Mouse (Mus musculus) CH12.LX (cell line): Measurements from ENCODE around the gene Usp19. TPM values are rescaled to one million over a fixed set of nuclear protein-coding genes. Genes with fewer than 3 reads are reported as not detected.

Experiments used
- DNase-seq: peaks from one replicate; pipeline ENCODE4 v3.0.0-alpha.2; 2013; ENCODE audit errors: extremely low read depth
- H3K27ac ChIP-seq: 2 replicates; pipeline ENCODE4 v1.5.1; 2012; ENCODE audit warnings: low read depth, mild to moderate bottlenecking, control low read depth, moderate library complexity; ENCODE audit not compliant: insufficient read depth
- H3K27me3 ChIP-seq: replicated peaks from 2 replicates; pipeline ENCODE3; 2012; ENCODE audit warnings: inconsistent platforms
- H3K36me3 ChIP-seq, 2 experiments: replicated peaks in 1 of 2; 2 replicates each; pipeline versions ENCODE3 to v1.6.1; 2012; ENCODE audit warnings: inconsistent platforms in 1 of 2, low read length in 1 of 2, mild to moderate bottlenecking in 1 of 2, mixed read lengths in 1 of 2, moderate library complexity in 1 of 2; ENCODE audit not compliant: control insufficient read depth in 1 of 2, insufficient read depth in 1 of 2
- H3K4me1 ChIP-seq, 2 experiments: 2 replicates each; pipeline ENCODE4 v1.6.1; 2012; ENCODE audit warnings: inconsistent platforms in 1 of 2, moderate library complexity in 1 of 2; ENCODE audit not compliant: insufficient read depth in 2 of 2, control insufficient read depth in 1 of 2
- H3K4me2 ChIP-seq: 2 replicates; pipeline ENCODE4 v1.6.1; 2012; ENCODE audit warnings: low read depth, mild to moderate bottlenecking, control low read depth; ENCODE audit not compliant: poor library complexity, insufficient read depth, severe bottlenecking
- H3K4me3 ChIP-seq, 3 experiments: fragments of 150-350 bp in 1 of 3; sonication (generic) in 1 of 3; replicated peaks in 1 of 3; 2 replicates each; pipeline versions ENCODE3 to v1.5.1; 2011 to 2012; ENCODE audit warnings: low read depth in 2 of 3, low read length in 2 of 3, mild to moderate bottlenecking in 2 of 3, moderate library complexity in 2 of 3, control low read depth in 1 of 3, improper control_type of control experiment in 1 of 3, inconsistent platforms in 1 of 3, mixed read lengths in 1 of 3; ENCODE audit not compliant: poor library complexity in 1 of 3
- H3K79me2 ChIP-seq: replicated peaks from 2 replicates; pipeline ENCODE4 v1.6.1; 2012; ENCODE audit warnings: mild to moderate bottlenecking, moderate library complexity; ENCODE audit not compliant: control insufficient read depth, poor library complexity, insufficient read depth, severe bottlenecking; ENCODE audit errors: extremely low read depth
- H3K9ac ChIP-seq: 2 replicates; pipeline ENCODE4 v1.6.1; 2012; ENCODE audit warnings: low read depth, mild to moderate bottlenecking, control low read depth, moderate library complexity; ENCODE audit not compliant: insufficient read depth
- H3K9me3 ChIP-seq: replicated peaks from 2 replicates; pipeline ENCODE3; 2012; ENCODE audit warnings: low read length, inconsistent platforms, mixed read lengths
- BHLHE40 ChIP-seq: IDR thresholded peaks from 2 replicates; pipeline ENCODE4 v1.6.1; 2011; ENCODE audit warnings: mild to moderate bottlenecking, low read depth, low read length, improper control_type of control experiment
- CHD1 ChIP-seq: IDR thresholded peaks from 2 replicates; pipeline ENCODE4 v1.6.1; 2012; ENCODE audit warnings: low read depth, low read length, improper control_type of control experiment, inconsistent platforms
- CHD2 ChIP-seq: IDR thresholded peaks from 2 replicates; pipeline ENCODE4 v1.6.1; 2011; ENCODE audit warnings: low read length, improper control_type of control experiment
- CTCF ChIP-seq, 2 experiments: IDR thresholded peaks in 1 of 2; conservative IDR thresholded peaks in 1 of 2; 2 replicates each; pipeline ENCODE4 v1.5.1; 2011 to 2012; ENCODE audit warnings: low read depth in 2 of 2, low read length in 2 of 2, improper control_type of control experiment in 1 of 2, inconsistent platforms in 1 of 2, mild to moderate bottlenecking in 1 of 2, moderate library complexity in 1 of 2
- E2F4 ChIP-seq: IDR thresholded peaks from 2 replicates; pipeline ENCODE4 v1.6.1; 2011; ENCODE audit warnings: low read depth, low read length, improper control_type of control experiment; ENCODE audit not compliant: insufficient replicate concordance
- ELF1 ChIP-seq: IDR thresholded peaks from 2 replicates; pipeline ENCODE4 v1.6.1; 2014; ENCODE audit warnings: low read depth, mild to moderate bottlenecking, inconsistent platforms, low read length, improper control_type of control experiment
- EP300 ChIP-seq: IDR thresholded peaks from 2 replicates; pipeline ENCODE4 v1.6.1; 2011; ENCODE audit warnings: low read length, improper control_type of control experiment
- ETS1 ChIP-seq: conservative IDR thresholded peaks from 2 replicates; pipeline ENCODE4 v1.6.1; 2012; ENCODE audit warnings: low read depth, mild to moderate bottlenecking, inconsistent platforms, low read length, improper control_type of control experiment, moderate library complexity
- GABPA ChIP-seq: IDR thresholded peaks from 2 replicates; pipeline ENCODE4 v1.6.1; 2012; ENCODE audit warnings: low read depth, low read length, improper control_type of control experiment, inconsistent platforms; ENCODE audit not compliant: insufficient replicate concordance
- HCFC1 ChIP-seq: IDR thresholded peaks from 2 replicates; pipeline ENCODE4 v1.6.1; 2012; ENCODE audit warnings: low read depth, mild to moderate bottlenecking, inconsistent platforms, low read length, improper control_type of control experiment
- IRF4 ChIP-seq: IDR thresholded peaks from 2 replicates; pipeline ENCODE4 v1.6.1; 2014; ENCODE audit warnings: low read depth, mild to moderate bottlenecking, inconsistent platforms, low read length, improper control_type of control experiment
- JUND ChIP-seq: conservative IDR thresholded peaks from 2 replicates; pipeline ENCODE4 v1.6.1; 2011; ENCODE audit warnings: low read depth, low read length, improper control_type of control experiment
- KAT2A ChIP-seq: IDR thresholded peaks from 2 replicates; pipeline ENCODE4 v1.6.1; 2012; ENCODE audit warnings: low read length, improper control_type of control experiment, inconsistent platforms; ENCODE audit not compliant: insufficient replicate concordance
- MAFK ChIP-seq: IDR thresholded peaks from 2 replicates; pipeline ENCODE4 v1.6.1; 2011; ENCODE audit warnings: low read length, improper control_type of control experiment; ENCODE audit not compliant: insufficient replicate concordance
- MAX ChIP-seq: IDR thresholded peaks from 2 replicates; pipeline ENCODE4 v1.6.1; 2011; ENCODE audit warnings: low read length, improper control_type of control experiment
- MAZ ChIP-seq: IDR thresholded peaks from 2 replicates; pipeline ENCODE4 v1.6.1; 2012; ENCODE audit warnings: low read depth, mild to moderate bottlenecking, inconsistent platforms, low read length, improper control_type of control experiment, moderate library complexity
- MEF2A ChIP-seq: IDR thresholded peaks from 2 replicates; pipeline ENCODE4 v1.6.1; 2014; ENCODE audit warnings: low read depth, mild to moderate bottlenecking, inconsistent platforms, low read length, improper control_type of control experiment, borderline replicate concordance
- MXI1 ChIP-seq: IDR thresholded peaks from 2 replicates; pipeline ENCODE4 v1.6.1; 2011; ENCODE audit warnings: mild to moderate bottlenecking, low read depth, low read length, improper control_type of control experiment
- MYC ChIP-seq: IDR thresholded peaks from 2 replicates; pipeline ENCODE4 v1.6.1; 2011; ENCODE audit warnings: low read depth, mild to moderate bottlenecking, improper control_type of control experiment, low read length
- NELFE ChIP-seq: IDR thresholded peaks from 2 replicates; pipeline ENCODE4 v1.6.1; 2011; ENCODE audit warnings: low read depth, low read length, improper control_type of control experiment
- NRF1 ChIP-seq: IDR thresholded peaks from 2 replicates; pipeline ENCODE4 v1.6.1; 2014; ENCODE audit warnings: low read depth, mild to moderate bottlenecking, inconsistent platforms, low read length, improper control_type of control experiment, moderate library complexity
- PAX5 ChIP-seq: IDR thresholded peaks from 2 replicates; pipeline ENCODE4 v1.6.1; 2012; ENCODE audit warnings: low read length, inconsistent platforms, mixed read lengths
- POLR2A ChIP-seq: IDR thresholded peaks from 2 replicates; pipeline ENCODE4 v1.6.1; 2011; ENCODE audit warnings: low read depth, mild to moderate bottlenecking, improper control_type of control experiment, low read length
- POLR2AphosphoS2 ChIP-seq: IDR thresholded peaks from 2 replicates; pipeline ENCODE4 v1.6.1; 2011; ENCODE audit warnings: low read depth, low read length, improper control_type of control experiment
- RAD21 ChIP-seq: IDR thresholded peaks from 2 replicates; pipeline ENCODE4 v1.6.1; 2011; ENCODE audit warnings: low read depth, mild to moderate bottlenecking, low read length, improper control_type of control experiment, moderate library complexity
- RCOR1 ChIP-seq: conservative IDR thresholded peaks from 2 replicates; pipeline ENCODE4 v1.6.1; 2012; ENCODE audit warnings: low read depth, mild to moderate bottlenecking, inconsistent platforms, low read length, improper control_type of control experiment
- SIN3A ChIP-seq: IDR thresholded peaks from 2 replicates; pipeline ENCODE4 v1.6.1; 2012; ENCODE audit warnings: low read length, improper control_type of control experiment, inconsistent platforms
- SMC3 ChIP-seq: IDR thresholded peaks from 2 replicates; pipeline ENCODE4 v1.6.1; 2011; ENCODE audit warnings: low read depth, low read length, improper control_type of control experiment
- TBP ChIP-seq: conservative IDR thresholded peaks from 2 replicates; pipeline ENCODE4 v1.6.1; 2011; ENCODE audit warnings: low read depth, low read length, improper control_type of control experiment
- TCF12 ChIP-seq: IDR thresholded peaks from 2 replicates; pipeline ENCODE4 v1.6.1; 2014; ENCODE audit warnings: low read depth, mild to moderate bottlenecking, inconsistent platforms, low read length, improper control_type of control experiment
- UBTF ChIP-seq: IDR thresholded peaks from 2 replicates; pipeline ENCODE4 v1.6.1; 2012; ENCODE audit warnings: low read depth, mild to moderate bottlenecking, inconsistent platforms, low read length, improper control_type of control experiment, moderate library complexity
- USF1 ChIP-seq: IDR thresholded peaks from 2 replicates; pipeline ENCODE4 v1.6.1; 2014; ENCODE audit warnings: low read depth, mild to moderate bottlenecking, inconsistent platforms, low read length, improper control_type of control experiment
- USF2 ChIP-seq: conservative IDR thresholded peaks from 2 replicates; pipeline ENCODE4 v1.6.1; 2011; ENCODE audit warnings: low read depth, low read length, improper control_type of control experiment
- ZC3H11A ChIP-seq: IDR thresholded peaks from 2 replicates; pipeline ENCODE4 v1.6.1; 2012; ENCODE audit warnings: low read depth, mild to moderate bottlenecking, inconsistent platforms, low read length, improper control_type of control experiment
- ZKSCAN1 ChIP-seq: IDR thresholded peaks from 2 replicates; pipeline ENCODE4 v1.6.1; 2012; ENCODE audit warnings: low read depth, inconsistent platforms, low read length, improper control_type of control experiment, borderline replicate concordance
- ZMIZ1 ChIP-seq: IDR thresholded peaks from 2 replicates; pipeline ENCODE4 v1.6.1; 2012; ENCODE audit warnings: low read depth, mild to moderate bottlenecking, inconsistent platforms, low read length, improper control_type of control experiment
- ZNF384 ChIP-seq: IDR thresholded peaks from 2 replicates; pipeline ENCODE4 v1.6.1; 2012; ENCODE audit warnings: low read depth, low read length, improper control_type of control experiment, inconsistent platforms
- dilution Hi-C: fragments of 300-500 bp; cut with MboI; formaldehyde crosslinking; loops from 2 replicates; pipeline ENCODE4 v1.14.3; 2020; ENCODE audit warnings: low sequenced_read_pairs; ENCODE audit not compliant: extremely low pct_unique_long_range_greater_than_20kb, extremely low pct_ligation_motif_present
- in situ Hi-C: fragments of 300-500 bp; cut with MboI; formaldehyde crosslinking; loops from 3 replicates; pipeline ENCODE4 v1.14.3; 2019; ENCODE audit warnings: low sequenced_read_pairs, low pct_ligation_motif_present, low pct_unique_long_range_greater_than_20kb, mixed read lengths
- polyA plus RNA-seq: library from polyadenylated mRNA; unstranded; fragments of >175 nt; gene quantifications from 2 replicates; pipeline ENCODE4 v1.2.1, GENCODE M21; 2012; ENCODE audit warnings: low read depth; ENCODE audit not compliant: insufficient read length
- total RNA-seq, 2 experiments: library from RNA; depleted of rRNA; stranded (reverse); fragments of 300-350 nt in 1 of 2; fragments of >200 nt in 1 of 2; gene quantifications; 2 replicates each; pipeline ENCODE4 v1.2.3; 2012 to 2014

The Usp19 gene
- total and polyA plus RNA-seq, 3 experiments = 36.5 to 106 (median 69.9) TPM

GRCm38 (mm10) chr9:108517253-108517930 is 27.0 kb downstream of the Usp19 start:
- DNase-seq = peak; percentile 75
- H3K9me3 ChIP-seq = no peaks in the 10 kb centered on the region
- H3K4me1 ChIP-seq = peaks cover 4 to 38% of the 10 kb centered on the region in 2 experiments; a peak in 3 of 4 replicates
- dilution Hi-C loops (no loop called here), in situ Hi-C loops (no loop called here)
- peaks cover 34 to 62% of the 10 kb centered on the region in 2 experiments for H3K36me3 ChIP-seq
- H3K4me2 ChIP-seq = no peak overlapping the region
- peak overlapping the region; percentile 100 for H3K9ac ChIP-seq
- TF ChIP-seq USF1 (no peak), MAZ (no peak; the same call in 1 of the 2 replicates), CTCF (conservative IDR thresholded peaks at IDR 0.05 in 1 of 2, IDR thresholded peaks at IDR 0.05 in 1 of 2; ENCODE audit: low read depth in 2 of 2, low read length in 2 of 2) (no peak), RCOR1 (no peak), JUND (no peak), USF2 (no peak), POLR2A (no peak), SIN3A (no peak; the same call in 1 of the 2 replicates), E2F4 (no peak), IRF4 (no peak), POLR2AphosphoS2 (no peak), ZKSCAN1 (no peak), BHLHE40 (peak; percentile 24; the same call in 1 of the 2 replicates), NRF1 (peak; percentile 71), ZNF384 (peak; percentile 94), SMC3 (no peak), HCFC1 (no peak), ELF1 (no peak; the same call in 1 of the 2 replicates), RAD21 (no peak), MXI1 (no peak), TBP (no peak), MAFK (no peak), ZC3H11A (no peak), MEF2A (0 out of 2 replicates have a peak, but pooled peaks have one; percentile 17), CHD2 (no peak), UBTF (peak; percentile 26), MAX (0 out of 2 replicates have a peak, but pooled peaks have one; percentile 11), TCF12 (peak; percentile 6; the same call in 1 of the 2 replicates), EP300 (no peak), PAX5 (no peak), ZMIZ1 (no peak), MYC (no peak), KAT2A (no peak), NELFE (no peak), GABPA (no peak), ETS1 (no peak), CHD1 (no peak)
- no peaks in the 10 kb centered on the region for H3K27me3 ChIP-seq
- peak overlapping the region; percentile 92 for H3K27ac ChIP-seq
- peak overlapping the region; percentile 85 to 95 (median 91) for H3K4me3 ChIP-seq
- H3K79me2 ChIP-seq = peaks cover 42% of the 10 kb centered on the region
